Mouse (Mus musculus) CH12.LX (cell line): ENCODE measurements around the gene Irf2bp2. TPM values are rescaled to one million over a fixed set of nuclear protein-coding genes. Genes with fewer than 3 reads are reported as not detected.

Experiments
- DNase-seq: peaks from one replicate; pipeline ENCODE4 v3.0.0-alpha.2; 2013; ENCODE audit errors: extremely low read depth
- H3K27ac ChIP-seq: 2 replicates; pipeline ENCODE4 v1.5.1; 2012; ENCODE audit warnings: low read depth, mild to moderate bottlenecking, control low read depth, moderate library complexity; ENCODE audit not compliant: insufficient read depth
- H3K27me3 ChIP-seq: replicated peaks from 2 replicates; pipeline ENCODE3; 2012; ENCODE audit warnings: inconsistent platforms
- H3K36me3 ChIP-seq, 2 experiments: replicated peaks in 1 of 2; 2 replicates each; pipeline versions ENCODE3 to v1.6.1; 2012; ENCODE audit warnings: inconsistent platforms in 1 of 2, low read length in 1 of 2, mild to moderate bottlenecking in 1 of 2, mixed read lengths in 1 of 2, moderate library complexity in 1 of 2; ENCODE audit not compliant: control insufficient read depth in 1 of 2, insufficient read depth in 1 of 2
- H3K4me1 ChIP-seq, 2 experiments: 2 replicates each; pipeline ENCODE4 v1.6.1; 2012; ENCODE audit warnings: inconsistent platforms in 1 of 2, moderate library complexity in 1 of 2; ENCODE audit not compliant: insufficient read depth in 2 of 2, control insufficient read depth in 1 of 2
- H3K4me2 ChIP-seq: 2 replicates; pipeline ENCODE4 v1.6.1; 2012; ENCODE audit warnings: low read depth, mild to moderate bottlenecking, control low read depth; ENCODE audit not compliant: poor library complexity, insufficient read depth, severe bottlenecking
- H3K4me3 ChIP-seq, 3 experiments: fragments of 150-350 bp in 1 of 3; sonication (generic) in 1 of 3; replicated peaks in 1 of 3; 2 replicates each; pipeline versions ENCODE3 to v1.5.1; 2011 to 2012; ENCODE audit warnings: low read depth in 2 of 3, low read length in 2 of 3, mild to moderate bottlenecking in 2 of 3, moderate library complexity in 2 of 3, control low read depth in 1 of 3, improper control_type of control experiment in 1 of 3, inconsistent platforms in 1 of 3, mixed read lengths in 1 of 3; ENCODE audit not compliant: poor library complexity in 1 of 3
- H3K79me2 ChIP-seq: replicated peaks from 2 replicates; pipeline ENCODE4 v1.6.1; 2012; ENCODE audit warnings: mild to moderate bottlenecking, moderate library complexity; ENCODE audit not compliant: control insufficient read depth, poor library complexity, insufficient read depth, severe bottlenecking; ENCODE audit errors: extremely low read depth
- H3K9ac ChIP-seq: 2 replicates; pipeline ENCODE4 v1.6.1; 2012; ENCODE audit warnings: low read depth, mild to moderate bottlenecking, control low read depth, moderate library complexity; ENCODE audit not compliant: insufficient read depth
- H3K9me3 ChIP-seq: replicated peaks from 2 replicates; pipeline ENCODE3; 2012; ENCODE audit warnings: low read length, inconsistent platforms, mixed read lengths
- BHLHE40 ChIP-seq: IDR thresholded peaks from 2 replicates; pipeline ENCODE4 v1.6.1; 2011; ENCODE audit warnings: mild to moderate bottlenecking, low read depth, low read length, improper control_type of control experiment
- CHD1 ChIP-seq: IDR thresholded peaks from 2 replicates; pipeline ENCODE4 v1.6.1; 2012; ENCODE audit warnings: low read depth, low read length, improper control_type of control experiment, inconsistent platforms
- CHD2 ChIP-seq: IDR thresholded peaks from 2 replicates; pipeline ENCODE4 v1.6.1; 2011; ENCODE audit warnings: low read length, improper control_type of control experiment
- CTCF ChIP-seq, 2 experiments: IDR thresholded peaks in 1 of 2; conservative IDR thresholded peaks in 1 of 2; 2 replicates each; pipeline ENCODE4 v1.5.1; 2011 to 2012; ENCODE audit warnings: low read depth in 2 of 2, low read length in 2 of 2, improper control_type of control experiment in 1 of 2, inconsistent platforms in 1 of 2, mild to moderate bottlenecking in 1 of 2, moderate library complexity in 1 of 2
- ELF1 ChIP-seq: IDR thresholded peaks from 2 replicates; pipeline ENCODE4 v1.6.1; 2014; ENCODE audit warnings: low read depth, mild to moderate bottlenecking, inconsistent platforms, low read length, improper control_type of control experiment
- ETS1 ChIP-seq: conservative IDR thresholded peaks from 2 replicates; pipeline ENCODE4 v1.6.1; 2012; ENCODE audit warnings: low read depth, mild to moderate bottlenecking, inconsistent platforms, low read length, improper control_type of control experiment, moderate library complexity
- HCFC1 ChIP-seq: IDR thresholded peaks from 2 replicates; pipeline ENCODE4 v1.6.1; 2012; ENCODE audit warnings: low read depth, mild to moderate bottlenecking, inconsistent platforms, low read length, improper control_type of control experiment
- IRF4 ChIP-seq: IDR thresholded peaks from 2 replicates; pipeline ENCODE4 v1.6.1; 2014; ENCODE audit warnings: low read depth, mild to moderate bottlenecking, inconsistent platforms, low read length, improper control_type of control experiment
- JUN ChIP-seq: IDR thresholded peaks from 2 replicates; pipeline ENCODE4 v1.6.1; 2011; ENCODE audit warnings: low read depth, mild to moderate bottlenecking, low read length, improper control_type of control experiment, moderate library complexity; ENCODE audit not compliant: insufficient read depth
- JUND ChIP-seq: conservative IDR thresholded peaks from 2 replicates; pipeline ENCODE4 v1.6.1; 2011; ENCODE audit warnings: low read depth, low read length, improper control_type of control experiment
- KAT2A ChIP-seq: IDR thresholded peaks from 2 replicates; pipeline ENCODE4 v1.6.1; 2012; ENCODE audit warnings: low read length, improper control_type of control experiment, inconsistent platforms; ENCODE audit not compliant: insufficient replicate concordance
- MAX ChIP-seq: IDR thresholded peaks from 2 replicates; pipeline ENCODE4 v1.6.1; 2011; ENCODE audit warnings: low read length, improper control_type of control experiment
- MAZ ChIP-seq: IDR thresholded peaks from 2 replicates; pipeline ENCODE4 v1.6.1; 2012; ENCODE audit warnings: low read depth, mild to moderate bottlenecking, inconsistent platforms, low read length, improper control_type of control experiment, moderate library complexity
- MXI1 ChIP-seq: IDR thresholded peaks from 2 replicates; pipeline ENCODE4 v1.6.1; 2011; ENCODE audit warnings: mild to moderate bottlenecking, low read depth, low read length, improper control_type of control experiment
- MYC ChIP-seq: IDR thresholded peaks from 2 replicates; pipeline ENCODE4 v1.6.1; 2011; ENCODE audit warnings: low read depth, mild to moderate bottlenecking, improper control_type of control experiment, low read length
- NELFE ChIP-seq: IDR thresholded peaks from 2 replicates; pipeline ENCODE4 v1.6.1; 2011; ENCODE audit warnings: low read depth, low read length, improper control_type of control experiment
- NRF1 ChIP-seq: IDR thresholded peaks from 2 replicates; pipeline ENCODE4 v1.6.1; 2014; ENCODE audit warnings: low read depth, mild to moderate bottlenecking, inconsistent platforms, low read length, improper control_type of control experiment, moderate library complexity
- POLR2A ChIP-seq: IDR thresholded peaks from 2 replicates; pipeline ENCODE4 v1.6.1; 2011; ENCODE audit warnings: low read depth, mild to moderate bottlenecking, improper control_type of control experiment, low read length
- RAD21 ChIP-seq: IDR thresholded peaks from 2 replicates; pipeline ENCODE4 v1.6.1; 2011; ENCODE audit warnings: low read depth, mild to moderate bottlenecking, low read length, improper control_type of control experiment, moderate library complexity
- RCOR1 ChIP-seq: conservative IDR thresholded peaks from 2 replicates; pipeline ENCODE4 v1.6.1; 2012; ENCODE audit warnings: low read depth, mild to moderate bottlenecking, inconsistent platforms, low read length, improper control_type of control experiment
- SIN3A ChIP-seq: IDR thresholded peaks from 2 replicates; pipeline ENCODE4 v1.6.1; 2012; ENCODE audit warnings: low read length, improper control_type of control experiment, inconsistent platforms
- USF1 ChIP-seq: IDR thresholded peaks from 2 replicates; pipeline ENCODE4 v1.6.1; 2014; ENCODE audit warnings: low read depth, mild to moderate bottlenecking, inconsistent platforms, low read length, improper control_type of control experiment
- USF2 ChIP-seq: conservative IDR thresholded peaks from 2 replicates; pipeline ENCODE4 v1.6.1; 2011; ENCODE audit warnings: low read depth, low read length, improper control_type of control experiment
- ZC3H11A ChIP-seq: IDR thresholded peaks from 2 replicates; pipeline ENCODE4 v1.6.1; 2012; ENCODE audit warnings: low read depth, mild to moderate bottlenecking, inconsistent platforms, low read length, improper control_type of control experiment
- ZKSCAN1 ChIP-seq: IDR thresholded peaks from 2 replicates; pipeline ENCODE4 v1.6.1; 2012; ENCODE audit warnings: low read depth, inconsistent platforms, low read length, improper control_type of control experiment, borderline replicate concordance
- ZMIZ1 ChIP-seq: IDR thresholded peaks from 2 replicates; pipeline ENCODE4 v1.6.1; 2012; ENCODE audit warnings: low read depth, mild to moderate bottlenecking, inconsistent platforms, low read length, improper control_type of control experiment
- ZNF384 ChIP-seq: IDR thresholded peaks from 2 replicates; pipeline ENCODE4 v1.6.1; 2012; ENCODE audit warnings: low read depth, low read length, improper control_type of control experiment, inconsistent platforms
- dilution Hi-C: fragments of 300-500 bp; cut with MboI; formaldehyde crosslinking; loops from 2 replicates; pipeline ENCODE4 v1.14.3; 2020; ENCODE audit warnings: low sequenced_read_pairs; ENCODE audit not compliant: extremely low pct_unique_long_range_greater_than_20kb, extremely low pct_ligation_motif_present
- in situ Hi-C: fragments of 300-500 bp; cut with MboI; formaldehyde crosslinking; loops from 3 replicates; pipeline ENCODE4 v1.14.3; 2019; ENCODE audit warnings: low sequenced_read_pairs, low pct_ligation_motif_present, low pct_unique_long_range_greater_than_20kb, mixed read lengths
- polyA plus RNA-seq: library from polyadenylated mRNA; unstranded; fragments of >175 nt; gene quantifications from 2 replicates; pipeline ENCODE4 v1.2.1, GENCODE M21; 2012; ENCODE audit warnings: low read depth; ENCODE audit not compliant: insufficient read length
- total RNA-seq, 2 experiments: library from RNA; depleted of rRNA; stranded (reverse); fragments of 300-350 nt in 1 of 2; fragments of >200 nt in 1 of 2; gene quantifications; 2 replicates each; pipeline ENCODE4 v1.2.3; 2012 to 2014

The Irf2bp2 gene
- total and polyA plus RNA-seq, 3 experiments: 19.9 to 31.2 (median 28.6) TPM

DNA sequence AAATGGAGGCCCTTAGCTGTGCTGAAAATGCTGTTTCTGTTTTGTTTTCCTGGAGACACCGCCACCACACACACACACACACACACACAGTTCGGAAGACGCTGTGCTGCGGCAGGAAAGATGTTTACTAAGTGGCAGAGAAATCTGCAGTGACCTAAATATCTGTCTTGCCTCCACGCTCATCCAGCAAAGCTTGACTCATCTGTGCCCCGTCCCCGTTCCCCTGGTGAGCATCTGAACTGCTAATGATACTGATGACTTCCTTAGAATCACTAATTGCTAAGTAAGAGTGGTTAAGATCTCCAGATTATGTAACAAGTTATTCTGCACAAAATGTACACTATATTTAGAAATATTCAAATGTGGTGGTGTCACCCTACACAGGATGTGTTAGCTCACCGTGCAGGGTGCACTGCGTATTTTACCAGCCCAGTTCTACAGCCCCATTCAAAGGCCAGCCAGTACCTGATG lies 8.2 kb downstream of the Irf2bp2 start (continued):
- TF ChIP-seq ETS1 (peak; percentile 74), ZMIZ1 (no peak), MAX (no peak), KAT2A (no peak), JUN (no peak), RAD21 (no peak), POLR2A (no peak), USF1 (no peak), ELF1 (no peak), IRF4 (no peak), MAZ (no peak), CHD2 (no peak), MYC (no peak; the same call in 1 of the 2 replicates), CTCF (conservative IDR thresholded peaks at IDR 0.05 in 1 of 2, IDR thresholded peaks at IDR 0.05 in 1 of 2; ENCODE audit: low read depth in 2 of 2, low read length in 2 of 2) (no peak), USF2 (no peak), HCFC1 (no peak), BHLHE40 (no peak), ZKSCAN1 (no peak), CHD1 (no peak)
- TF ChIP-seq, all 38 proteins: peak for 6

DNA sequence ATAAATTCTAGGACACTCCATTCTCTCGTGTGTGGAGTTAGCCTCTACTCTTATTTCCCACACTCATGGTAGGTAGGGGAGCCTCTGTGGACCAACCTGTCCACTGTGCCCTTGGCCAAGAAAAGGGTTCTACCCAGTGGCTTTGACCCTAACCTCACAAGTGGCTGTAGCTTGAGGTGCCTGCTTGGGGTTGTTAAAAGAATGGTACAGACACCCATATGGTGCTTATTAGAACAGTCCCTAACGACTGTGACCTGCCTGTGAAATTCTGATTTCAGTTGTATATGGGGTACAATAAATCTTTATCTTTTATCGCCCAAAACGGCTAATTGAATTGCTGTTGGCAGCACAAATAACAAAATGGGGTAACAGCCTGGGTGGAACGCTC lies 8.9 kb downstream of the Irf2bp2 start:
- dilution Hi-C loops: no loop called here
- Histone ChIP-seq H3K27ac (no peak overlapping the region), H3K27me3 (no peaks in the 10 kb centered on the region), H3K4me2 (peak overlapping the region; percentile 82; the same call in 1 of the 2 replicates), H3K9ac (peak overlapping the region; percentile 11; the same call in 1 of the 2 replicates), H3K4me1 (peaks cover 20 to 57% of the 10 kb centered on the region in 2 experiments), H3K9me3 (peaks cover 15% of the 10 kb centered on the region), H3K79me2 (peaks cover 42% of the 10 kb centered on the region), H3K4me3 (no peak overlapping the region), H3K36me3 (peaks cover 11 to 46% of the 10 kb centered on the region in 2 experiments)
- TF ChIP-seq ZNF384: no peak
- TF ChIP-seq KAT2A: no peak
- TF ChIP-seq SIN3A: no peak
- no peak for TF ChIP-seq CHD2
- TF ChIP-seq IRF4: no peak
- TF ChIP-seq JUND: no peak
- TF ChIP-seq NRF1: no peak
- no peak for TF ChIP-seq CTCF (conservative IDR thresholded peaks at IDR 0.05 in 1 of 2, IDR thresholded peaks at IDR 0.05 in 1 of 2; ENCODE audit: low read depth in 2 of 2, low read length in 2 of 2)
- TF ChIP-seq MYC: no peak
- no peak for TF ChIP-seq MXI1
- TF ChIP-seq ZC3H11A: no peak
- TF ChIP-seq NELFE: no peak
- TF ChIP-seq ELF1: no peak
- no peak for TF ChIP-seq RAD21
- TF ChIP-seq RCOR1: no peak
- TF ChIP-seq POLR2A: no peak
- DNase-seq: no peak
- in situ Hi-C loops: loop anchor here (5.0 kb wide), 1 partner anchor 88 kb away; no protein-coding TSS in a partner anchor
